Mouse (Mus musculus): ENCODE data around the gene E2f4.
A peak's percentile ranks its signal among the peaks of the same experiment; 100 is the strongest.
"Not testable (repeated sequence)": the region's sequence is repeated elsewhere in the genome, so short reads cannot be mapped to it uniquely, and the experiment has no call there.

The E2f4 gene

DNA sequence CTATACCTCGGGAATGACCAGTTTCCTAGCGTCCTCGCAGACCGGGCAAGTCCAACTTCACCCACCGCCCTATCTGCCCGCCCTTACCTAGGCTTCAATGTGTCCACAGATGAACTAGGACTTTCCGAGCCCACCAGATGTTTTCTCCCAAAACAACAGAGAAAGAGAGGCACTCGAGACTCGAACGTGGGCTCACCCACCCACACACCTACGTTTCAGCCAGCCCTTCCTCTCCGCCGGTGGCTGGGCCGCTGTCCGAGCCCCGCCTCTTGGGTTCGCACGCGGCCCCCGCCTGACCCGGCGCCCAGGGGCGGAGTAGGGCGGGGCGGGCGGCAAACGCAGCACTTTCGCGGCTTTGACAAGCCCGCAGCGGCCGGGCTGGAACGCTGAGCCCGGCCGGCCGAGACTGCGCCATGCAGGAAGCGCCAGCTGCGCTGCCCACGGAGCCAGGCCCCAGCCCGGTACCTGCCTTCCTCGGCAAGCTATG, 28.0 kb upstream of the E2f4 start, which contains the start of gene Hsf4:
Gene Hsf4 (plus strand): TSS at position 341 of the 487 bp plus-strand sequence.
- no peak for DNase-seq (ENCODE audit: low spot score)

- DNase-seq (ENCODE audit: low spot score), result no peak
Measured at GRCm38 (mm10) chr8:105270101-105270915, 27.2 kb upstream of the E2f4 start.

GRCm38 (mm10) chr8:105270916-105271186, 26.6 kb upstream of the E2f4 start:
- DNase-seq (ENCODE audit: low spot score), result no peak

- no peak for DNase-seq (ENCODE audit: low spot score)
Measured at GRCm38 (mm10) chr8:105275387-105275786, 22.1 kb upstream of the E2f4 start.

- no peak for DNase-seq (ENCODE audit: low spot score)
Measured at GRCm38 (mm10) chr8:105275840-105276239, 21.6 kb upstream of the E2f4 start, which contains the start of gene Nol3. Gene Nol3, plus strand, starts transcription at chr8:105276140.

DNA sequence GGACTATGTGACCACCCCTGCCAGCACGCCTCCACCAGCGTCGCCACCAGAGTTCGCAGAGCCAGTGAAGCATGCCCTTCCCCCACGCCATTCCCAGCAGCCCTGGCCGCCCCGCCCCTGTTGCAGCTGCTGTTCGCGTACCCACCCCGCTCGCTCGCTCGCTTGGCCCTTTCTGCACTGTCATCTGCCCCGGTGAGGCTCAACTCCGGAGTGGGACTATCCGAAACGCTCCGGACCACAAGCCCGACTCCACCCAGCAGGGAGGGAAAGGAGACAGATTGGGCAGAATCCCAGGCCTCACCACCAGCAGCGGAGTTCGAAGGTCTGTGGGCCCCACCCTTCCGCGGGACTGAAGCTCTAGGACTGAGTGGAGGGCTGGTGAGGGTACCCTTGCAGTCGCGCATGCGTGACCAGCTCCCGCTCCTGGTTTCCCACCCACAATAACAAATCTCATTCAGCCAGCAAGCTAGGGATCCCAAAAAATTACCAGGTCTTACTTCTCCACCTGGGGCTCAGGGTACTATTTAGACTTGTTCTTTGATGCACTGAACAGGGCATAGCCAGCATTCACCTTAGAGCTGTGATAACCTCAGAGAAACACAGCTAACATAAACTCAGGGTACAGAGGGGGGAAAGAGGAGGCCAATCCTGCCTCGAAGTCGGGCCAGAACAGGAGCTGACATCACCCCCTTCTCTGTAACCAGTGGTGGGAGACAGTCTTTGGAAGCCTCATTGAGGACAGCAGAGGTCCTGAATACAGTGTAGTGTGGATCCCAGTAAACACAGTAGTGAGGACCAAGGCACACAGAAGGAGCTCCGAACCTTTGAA, 21.0 kb upstream of the E2f4 start:
- DNase-seq (ENCODE audit: low spot score), result no peak

- DNase-seq (ENCODE audit: low spot score), result peak; percentile 58
Measured at GRCm38 (mm10) chr8:105278911-105279334, 18.5 kb upstream of the E2f4 start.

- no peak for DNase-seq (ENCODE audit: low spot score)
Measured at GRCm38 (mm10) chr8:105280567-105280966, 16.9 kb upstream of the E2f4 start.

DNA sequence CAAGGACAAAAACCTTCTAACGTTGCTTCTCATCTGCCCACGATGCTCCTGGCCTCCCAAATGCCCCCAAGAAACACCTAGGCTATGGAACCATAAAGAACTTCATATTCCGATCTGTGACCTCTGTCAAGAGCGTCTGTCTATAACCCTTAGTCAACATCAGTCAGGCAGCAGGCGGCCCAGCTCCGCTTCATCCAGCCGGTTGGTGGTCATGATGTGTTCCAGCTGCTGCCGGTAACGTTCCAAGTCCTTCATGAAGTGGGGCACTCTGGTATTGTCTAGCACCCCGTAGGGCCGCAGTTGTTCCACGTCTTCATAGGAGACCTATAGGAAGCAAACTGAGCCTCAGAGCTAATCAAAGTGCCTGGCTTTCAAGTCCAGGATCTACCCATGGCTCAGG, 15.6 kb upstream of the E2f4 start:
- DNase-seq (ENCODE audit: low spot score), result no peak

GRCm38 (mm10) chr8:105282239-105282638, 15.2 kb upstream of the E2f4 start:
- no peak for DNase-seq (ENCODE audit: low spot score)

DNA sequence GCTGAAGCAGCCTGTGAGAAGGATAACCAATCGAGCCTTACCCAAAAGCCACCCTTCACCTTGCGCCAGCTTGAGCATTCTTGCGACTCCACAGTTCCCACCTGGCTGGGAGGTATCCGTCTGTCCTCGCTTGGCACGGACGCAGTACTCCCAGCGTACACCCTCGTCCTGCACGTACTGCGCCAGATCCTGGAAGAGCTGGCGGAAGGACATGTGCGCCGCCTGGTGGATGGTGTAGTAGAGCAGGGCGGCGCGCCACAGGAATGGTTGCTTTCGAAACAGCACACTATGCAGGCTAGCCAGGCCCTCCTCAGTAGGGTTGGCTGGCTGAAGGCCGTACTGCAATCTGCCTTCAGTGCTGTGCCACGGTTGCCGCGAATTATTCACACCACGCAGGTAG, 14.4 kb upstream of the E2f4 start:
- no peak for DNase-seq (ENCODE audit: low spot score)

DNA sequence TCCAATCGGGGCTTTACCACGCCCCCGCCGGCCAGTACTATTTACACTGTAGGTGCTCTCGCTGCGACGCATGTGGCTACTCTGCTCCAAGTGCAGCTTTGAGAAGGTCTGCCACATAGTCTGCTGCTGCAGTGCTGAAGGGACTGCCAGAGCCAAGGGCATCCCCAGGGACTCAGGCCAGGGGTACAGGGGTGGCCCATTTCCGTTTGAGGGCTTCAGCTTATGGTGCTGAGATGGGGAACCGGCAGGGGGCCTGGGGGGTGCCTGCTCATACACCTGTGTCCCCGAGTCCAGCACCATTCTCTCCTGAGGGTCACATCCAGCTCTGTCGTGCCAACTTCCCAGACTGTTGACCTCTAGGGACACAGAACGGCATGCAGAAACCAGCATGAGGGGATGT, 11.9 kb upstream of the E2f4 start:
- DNase-seq (ENCODE audit: low spot score), result no peak

DNA sequence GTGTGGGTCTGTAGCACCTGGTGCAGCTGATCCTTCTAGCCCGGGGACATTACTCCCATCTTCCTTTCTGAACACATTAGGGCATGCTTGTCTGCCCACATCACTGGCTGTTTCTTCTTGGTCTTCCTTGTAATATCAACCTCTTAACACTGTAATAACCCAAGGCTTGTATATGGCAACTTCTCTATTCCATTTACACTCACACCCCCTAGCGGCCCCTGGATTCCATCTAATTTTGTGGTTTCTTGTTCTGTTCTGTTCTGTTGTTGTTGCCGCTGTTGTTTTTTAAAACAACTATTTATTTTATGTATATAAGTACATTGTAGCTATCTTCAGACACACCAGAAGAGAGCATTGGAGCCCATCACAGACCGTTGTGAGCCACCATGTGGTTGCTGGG, 10.6 kb upstream of the E2f4 start:
- DNase-seq (ENCODE audit: low spot score), result no peak

DNA sequence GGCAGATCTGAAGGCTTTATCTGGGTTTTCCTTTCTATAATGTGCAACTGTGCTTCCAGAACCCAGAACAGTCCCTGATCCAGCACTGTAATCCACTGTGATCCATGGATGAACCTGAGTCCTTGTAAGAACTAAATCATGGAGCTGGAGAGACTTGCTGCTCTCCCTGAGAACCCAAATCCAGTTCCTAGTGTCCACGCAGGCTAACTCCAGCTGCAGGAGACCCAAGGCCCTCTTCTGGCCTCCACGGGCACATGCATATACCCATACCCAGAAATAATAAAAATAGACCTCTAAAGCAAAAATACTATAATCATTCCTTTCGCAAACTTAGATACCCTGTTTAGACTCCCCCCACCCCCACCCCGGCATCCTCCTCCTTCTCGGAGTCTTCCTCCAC, 9.2 kb upstream of the E2f4 start:
- no peak for DNase-seq (ENCODE audit: low spot score)

- peak; percentile 85 for DNase-seq (ENCODE audit: low spot score)
Measured at GRCm38 (mm10) chr8:105288958-105289732, 8.3 kb upstream of the E2f4 start.

DNA sequence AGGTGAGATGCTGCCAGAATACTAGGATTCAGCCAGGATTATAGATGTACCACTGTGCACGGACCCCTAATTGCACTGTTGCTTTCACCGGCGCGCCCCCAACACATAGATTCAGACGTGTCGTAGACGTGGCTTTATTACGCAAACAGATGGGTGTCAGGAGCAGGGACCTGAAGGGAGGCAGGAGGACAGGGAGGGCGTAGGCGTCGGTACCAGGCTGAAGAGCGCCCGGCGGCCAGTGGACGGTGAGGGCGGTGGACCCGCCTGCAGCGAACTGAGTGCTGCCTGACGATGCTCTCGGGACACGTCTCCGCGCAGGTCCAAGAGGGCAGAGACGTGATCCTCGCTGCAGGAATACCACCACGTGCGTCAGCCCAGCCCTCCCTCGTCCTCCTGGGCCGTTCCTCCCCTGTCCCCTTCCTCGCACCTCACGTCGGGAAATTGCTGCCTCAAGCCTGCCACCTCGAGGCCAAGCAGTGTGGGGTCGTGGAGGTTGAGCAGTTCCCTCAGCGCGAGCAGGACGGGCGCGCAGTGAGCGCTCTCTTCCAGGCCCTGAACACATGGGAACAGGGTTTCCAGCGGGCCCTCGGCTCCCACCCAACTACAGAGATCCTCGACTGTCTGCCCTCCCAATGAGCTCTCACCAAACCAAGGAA, 7.5 kb upstream of the E2f4 start, which contains the start of gene 4931428F04Rik:
Gene 4931428F04Rik (minus strand): TSS at position 60 of the 656 bp plus-strand sequence.
- DNase-seq (ENCODE audit: low spot score), result no peak

GRCm38 (mm10) chr8:105290554-105291314, 6.7 kb upstream of the E2f4 start:
- peak; percentile 80 for DNase-seq (ENCODE audit: low spot score)

GRCm38 (mm10) chr8:105291364-105291763, 6.1 kb upstream of the E2f4 start:
- not testable (repeated sequence) for DNase-seq (ENCODE audit: low spot score)

DNA sequence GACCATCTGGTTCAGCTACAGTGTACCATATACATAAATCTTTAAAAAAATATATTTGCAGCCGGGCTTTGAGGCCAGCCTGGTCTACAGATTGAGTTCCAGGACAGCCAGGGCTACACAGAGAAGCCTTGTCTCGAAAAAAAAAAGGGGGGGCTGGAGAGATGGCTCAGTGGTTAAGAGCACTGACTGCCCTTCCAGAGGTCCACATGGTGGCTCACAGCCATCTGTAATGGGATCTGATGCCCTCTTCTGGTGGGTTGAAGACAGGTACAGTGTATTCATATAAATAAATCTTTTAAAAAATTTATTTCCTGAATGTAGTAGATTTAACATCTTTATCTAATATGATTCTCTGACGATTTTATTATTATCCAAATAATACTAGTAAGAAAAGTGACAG, 5.7 kb upstream of the E2f4 start:
- DNase-seq (ENCODE audit: low spot score), result not testable (repeated sequence)

DNA sequence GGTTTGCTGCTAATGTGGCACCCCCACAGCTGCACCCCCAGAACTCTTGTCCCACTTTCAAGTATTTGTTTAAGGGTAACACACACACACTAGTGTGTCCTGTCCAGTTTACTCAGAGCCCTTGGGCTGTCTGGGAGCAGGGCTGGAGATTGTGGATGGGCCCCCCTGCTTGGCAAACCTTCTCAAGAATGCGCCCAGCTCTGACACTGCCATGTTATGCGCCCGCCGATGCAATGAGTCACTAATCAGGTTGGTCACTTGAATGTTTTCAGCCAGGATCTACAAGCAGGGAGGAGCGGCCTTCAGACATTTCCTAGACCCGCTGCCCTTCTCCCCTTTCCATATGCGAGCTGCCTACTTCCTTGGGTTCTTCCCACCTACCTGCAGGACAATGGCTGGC, 5.0 kb upstream of the E2f4 start:
- no peak for DNase-seq (ENCODE audit: low spot score)

- DNase-seq (ENCODE audit: low spot score), result no peak
Measured at GRCm38 (mm10) chr8:105293405-105293804, 4.1 kb upstream of the E2f4 start.
